Mouse (Mus musculus): Measurements from ENCODE around the gene Steap3.
"Not testable (repeated sequence)": the region's sequence is repeated elsewhere in the genome, so short reads cannot be mapped to it uniquely, and the experiment has no call there.

Gene Steap3

GRCm38 (mm10) chr1:120272605-120273004 lies at the start of gene Steap3:
TSS of gene Steap3 (minus strand) at chr1:120272705.
- no peak for DNase-seq (ENCODE audit: low read depth in 2 of 2, low spot score in 2 of 2)

DNA sequence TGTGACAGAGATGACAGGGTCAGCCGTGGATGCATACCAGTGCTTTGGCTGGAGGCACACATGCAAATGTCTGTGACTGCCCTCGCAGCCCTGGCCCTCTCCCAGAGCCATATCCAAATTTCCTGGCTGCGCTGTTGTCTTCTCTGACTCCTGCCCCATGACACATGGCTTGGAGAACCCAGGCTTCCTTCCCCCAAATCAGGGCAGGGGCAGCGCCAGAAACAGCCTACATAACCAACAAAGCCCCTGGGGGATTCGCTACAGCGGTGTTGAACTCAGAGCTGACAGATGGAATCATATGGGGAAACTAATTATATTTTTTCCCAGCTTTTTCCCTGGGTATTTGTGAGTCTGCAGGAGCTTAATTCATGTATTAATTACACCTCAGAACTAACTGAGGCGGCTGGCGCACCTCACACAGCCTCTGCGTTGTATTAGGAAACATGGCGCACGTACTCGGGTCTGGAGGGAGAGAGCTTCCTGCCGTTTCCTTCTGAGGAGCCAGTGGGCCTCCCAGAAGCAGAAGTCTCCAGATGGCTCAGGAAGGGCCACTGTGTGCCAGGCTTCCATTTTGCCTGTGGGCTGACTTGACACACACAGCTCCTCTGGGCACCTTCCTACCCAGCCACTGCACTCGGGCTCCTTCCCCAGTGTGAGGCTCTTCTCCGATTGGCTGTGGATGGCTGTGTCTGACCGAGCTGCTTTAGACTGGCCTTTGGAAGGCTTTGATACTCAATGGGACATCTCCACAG lies 48.9 kb upstream of the Steap3 start:
- DNase-seq (ENCODE audit: low read depth in 2 of 2, low spot score in 2 of 2), result no peak

DNA sequence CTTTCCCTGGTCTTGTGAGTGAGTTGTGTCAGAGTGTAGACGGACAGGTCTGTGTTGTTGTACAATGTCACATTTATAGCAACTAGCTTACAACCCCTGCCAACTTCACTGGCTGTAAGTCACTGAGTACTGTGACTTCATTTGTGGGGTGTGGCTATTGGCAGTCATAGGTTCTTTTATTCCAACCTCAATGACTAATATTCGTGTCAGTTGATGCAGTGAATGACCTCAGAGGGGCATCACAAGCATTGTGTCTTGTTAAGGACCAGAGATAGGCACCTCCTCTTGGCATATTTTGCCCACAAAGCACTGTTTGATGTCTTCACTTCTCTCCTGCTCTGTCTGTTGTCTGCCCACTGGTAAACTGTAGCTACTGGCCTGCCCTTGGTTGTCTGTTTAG lies 33.3 kb upstream of the Steap3 start:
- DNase-seq (ENCODE audit: low read depth in 2 of 2, low spot score in 2 of 2), result no peak

GRCm38 (mm10) chr1:120296936-120297335 lies 24.4 kb upstream of the Steap3 start:
- no peak for DNase-seq (ENCODE audit: low read depth in 2 of 2, low spot score in 2 of 2)

DNA sequence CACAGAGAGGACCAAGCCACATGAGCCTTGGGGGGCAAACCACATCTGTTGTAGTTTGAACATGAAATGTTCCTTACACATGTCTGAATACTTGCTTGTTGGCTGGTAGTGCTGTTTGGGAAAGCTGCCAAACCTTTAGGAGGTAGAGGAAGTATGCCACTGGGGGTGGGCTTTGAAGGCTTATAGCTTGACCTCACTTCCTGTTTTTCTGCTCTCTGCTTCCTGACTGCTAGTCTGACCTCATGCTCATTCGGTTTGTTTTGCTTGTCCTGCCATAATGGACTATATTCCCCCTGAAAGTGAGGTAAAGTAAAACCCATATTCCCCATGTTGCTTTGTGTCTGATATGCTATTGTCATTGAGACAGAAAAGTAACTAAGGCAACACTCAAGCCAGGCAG lies 21.3 kb upstream of the Steap3 start:
- peak in 1 of 2 experiments; percentile 6 for DNase-seq (ENCODE audit: low read depth in 2 of 2, low spot score in 2 of 2)

GRCm38 (mm10) chr1:120291709-120292108 lies 19.2 kb upstream of the Steap3 start:
- DNase-seq (ENCODE audit: low read depth in 2 of 2, low spot score in 2 of 2), result no peak

DNA sequence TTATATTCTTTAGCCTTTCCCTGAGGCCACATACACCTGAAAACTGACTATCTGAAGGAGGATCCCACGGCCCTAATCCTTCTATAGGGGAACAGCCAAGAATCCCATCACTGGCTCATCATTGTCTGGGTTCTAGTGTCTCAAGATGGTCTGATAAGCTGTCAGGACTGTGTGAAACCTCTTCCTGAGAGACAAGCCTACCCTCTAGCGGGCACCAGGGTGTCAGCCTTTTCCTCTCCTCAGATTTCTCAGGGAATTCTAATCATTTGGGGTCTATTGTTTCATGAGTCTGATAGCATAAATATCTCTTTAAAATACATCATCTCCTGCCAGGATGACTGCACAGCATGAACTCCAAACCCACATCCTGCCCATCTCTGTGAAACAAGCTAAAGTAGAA lies 17.3 kb upstream of the Steap3 start:
- DNase-seq (ENCODE audit: low read depth in 2 of 2, low spot score in 2 of 2), result no peak

GRCm38 (mm10) chr1:120287679-120288078 lies 15.2 kb upstream of the Steap3 start:
- DNase-seq (ENCODE audit: low read depth in 2 of 2, low spot score in 2 of 2), result no peak

DNA sequence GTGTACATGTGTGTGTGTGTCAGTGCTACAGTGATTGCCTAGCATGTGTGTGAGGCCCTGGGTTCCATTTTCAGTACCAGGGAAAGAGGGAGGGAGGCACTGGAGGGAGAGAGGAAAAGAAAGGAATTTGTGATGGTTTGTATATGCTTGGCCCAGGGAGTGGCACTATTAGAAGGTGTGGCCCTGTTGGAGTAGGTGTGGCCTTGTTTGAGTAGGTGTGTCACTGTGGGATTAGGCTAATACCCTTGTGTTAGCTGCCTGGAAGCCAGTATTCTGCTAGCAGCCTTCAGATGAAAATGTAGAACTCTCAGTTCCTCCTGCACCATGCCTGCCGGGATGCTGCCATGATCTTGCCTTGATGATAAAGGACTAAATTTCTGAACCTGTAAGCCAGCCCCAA lies 3.6 kb upstream of the Steap3 start:
- DNase-seq (ENCODE audit: low read depth in 2 of 2, low spot score in 2 of 2), result not testable (repeated sequence)

GRCm38 (mm10) chr1:120275224-120275623 lies 2.7 kb upstream of the Steap3 start:
- DNase-seq (ENCODE audit: low read depth in 2 of 2, low spot score in 2 of 2), result no peak

DNA sequence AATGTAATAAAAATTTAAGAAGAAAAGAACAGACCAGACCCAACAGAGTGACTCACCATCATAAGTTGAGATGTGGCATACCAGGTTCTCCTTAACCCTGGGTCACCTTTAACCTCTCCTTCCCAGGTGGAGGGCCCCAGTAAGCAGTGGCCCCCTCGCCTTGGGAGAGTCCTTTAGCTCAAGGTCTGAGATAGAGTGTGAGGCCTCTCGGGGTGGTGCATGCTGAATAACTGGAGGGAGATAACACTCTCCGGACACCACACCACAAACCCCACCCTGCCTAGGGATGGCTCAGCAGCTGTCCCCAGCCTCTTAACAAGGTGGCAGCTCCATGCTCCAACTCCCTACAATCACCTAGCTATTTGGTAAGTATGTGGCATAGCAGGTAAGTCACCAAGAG lies 1.6 kb downstream of the Steap3 start:
- DNase-seq (ENCODE audit: low read depth in 2 of 2, low spot score in 2 of 2), result no peak

DNA sequence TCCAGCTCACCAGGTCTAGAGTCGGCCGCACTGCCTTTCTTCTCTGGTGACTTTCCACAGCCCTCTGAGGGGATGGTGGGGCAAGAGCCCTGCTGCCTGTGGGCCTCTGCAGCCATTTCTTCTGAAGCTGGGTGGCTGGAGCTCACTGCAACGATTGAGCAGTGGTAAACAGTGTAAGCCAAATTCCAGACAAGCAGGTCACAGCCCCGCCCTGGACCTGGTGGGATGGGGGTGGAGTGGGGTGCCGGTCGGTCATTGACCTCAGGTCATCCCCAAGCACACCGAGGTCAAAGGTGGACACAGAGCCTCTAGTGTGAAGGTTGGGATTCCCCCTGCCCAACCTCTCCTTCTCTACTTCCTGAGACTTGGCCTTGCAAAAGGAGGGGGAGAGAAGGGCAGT lies 2.4 kb downstream of the Steap3 start:
- no peak for DNase-seq (ENCODE audit: low read depth in 2 of 2, low spot score in 2 of 2)

DNA sequence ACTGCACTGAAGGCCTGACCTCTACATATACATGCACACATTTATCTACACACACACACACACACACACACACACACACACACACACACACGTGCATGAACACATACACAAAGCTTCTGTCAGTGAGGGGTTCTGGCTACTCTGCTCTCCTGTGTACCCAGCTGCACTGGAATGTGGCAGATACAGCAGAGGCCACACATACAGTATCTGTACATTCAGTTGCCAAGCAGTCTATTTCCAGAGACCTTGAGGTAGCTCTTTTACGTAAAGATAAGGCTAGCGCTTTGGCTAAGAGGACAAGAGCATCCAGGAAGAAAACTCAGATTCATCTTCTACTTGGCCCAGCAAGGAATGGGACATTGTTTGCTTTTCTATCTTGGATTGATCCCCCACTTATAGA lies 4.9 kb downstream of the Steap3 start:
- DNase-seq (ENCODE audit: low read depth in 2 of 2, low spot score in 2 of 2), result no peak

DNA sequence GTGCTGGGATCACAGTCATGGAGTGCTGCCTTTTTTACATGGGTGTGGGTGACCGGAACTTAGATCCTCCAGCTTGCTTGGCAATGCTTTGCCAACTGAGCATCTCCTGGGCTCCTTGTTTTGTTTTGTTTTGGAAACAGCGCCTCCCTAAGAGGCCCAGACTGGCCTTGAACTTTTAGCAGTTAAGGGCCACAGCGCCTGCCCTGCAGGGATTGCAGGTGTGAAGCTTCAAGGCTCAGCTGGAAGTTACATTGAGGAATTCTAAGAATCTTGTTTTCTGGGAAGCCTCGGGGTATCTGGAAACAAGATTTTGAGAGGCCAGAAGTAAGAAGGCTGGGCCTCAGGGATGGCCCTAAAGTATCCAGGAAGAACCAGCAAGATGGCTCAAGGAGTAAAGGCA lies 6.0 kb downstream of the Steap3 start:
- no peak for DNase-seq (ENCODE audit: low read depth in 2 of 2, low spot score in 2 of 2)

GRCm38 (mm10) chr1:120264861-120265686 lies 7.4 kb downstream of the Steap3 start:
- DNase-seq (ENCODE audit: low read depth in 2 of 2, low spot score in 2 of 2), result peak; percentile 24 to 41

DNA sequence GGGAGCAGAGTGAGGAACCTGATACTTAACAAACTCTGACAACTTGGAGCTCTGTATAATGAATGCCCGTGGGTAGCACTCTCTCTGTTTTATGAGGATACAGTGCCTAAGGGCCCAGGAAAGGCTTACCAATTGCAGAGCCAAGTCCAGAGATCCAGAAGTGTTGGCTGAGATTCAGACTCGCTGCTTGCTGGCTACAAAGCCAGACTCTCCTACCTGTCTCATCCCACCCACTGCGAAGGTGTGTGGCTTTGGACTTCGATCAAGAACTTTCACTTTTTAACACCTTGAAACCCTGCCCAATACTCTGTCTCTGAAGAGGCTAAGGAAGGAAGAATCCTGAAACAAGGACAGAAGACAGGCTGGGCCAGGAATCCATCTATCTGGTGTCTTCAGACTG lies 9.3 kb downstream of the Steap3 start:
- DNase-seq (ENCODE audit: low read depth in 2 of 2, low spot score in 2 of 2), result no peak

- no peak for DNase-seq (ENCODE audit: low read depth in 2 of 2, low spot score in 2 of 2)
These were observed 11.3 kb downstream of the Steap3 start for GRCm38 (mm10) chr1:120261166-120261565.

- no peak for DNase-seq (ENCODE audit: low read depth in 2 of 2, low spot score in 2 of 2)
These were observed 13.3 kb downstream of the Steap3 start for GRCm38 (mm10) chr1:120259249-120259648.

DNA sequence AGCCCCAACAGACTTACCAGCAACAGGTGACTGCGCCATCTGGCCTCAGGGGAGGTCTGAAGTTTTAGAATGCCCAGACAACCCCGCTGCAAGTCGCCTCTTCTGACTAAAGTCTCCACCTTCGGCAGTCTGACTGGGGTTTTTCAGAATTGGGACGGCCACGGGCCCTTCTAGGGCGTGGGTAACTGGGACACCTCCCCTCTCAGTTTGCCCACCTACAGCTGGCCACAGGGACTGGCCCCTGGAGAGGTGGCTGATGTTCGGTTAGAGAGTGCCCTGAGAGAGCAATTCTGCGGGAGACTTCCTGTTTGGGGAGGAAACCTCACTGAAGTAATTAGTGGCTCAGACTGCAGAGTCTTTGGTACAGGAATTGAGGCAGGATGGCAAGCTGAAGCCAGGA lies 13.8 kb downstream of the Steap3 start:
- no peak for DNase-seq (ENCODE audit: low read depth in 2 of 2, low spot score in 2 of 2)

- DNase-seq (ENCODE audit: low read depth in 2 of 2, low spot score in 2 of 2), result no peak
These were observed 14.3 kb downstream of the Steap3 start for GRCm38 (mm10) chr1:120258245-120258644.

DNA sequence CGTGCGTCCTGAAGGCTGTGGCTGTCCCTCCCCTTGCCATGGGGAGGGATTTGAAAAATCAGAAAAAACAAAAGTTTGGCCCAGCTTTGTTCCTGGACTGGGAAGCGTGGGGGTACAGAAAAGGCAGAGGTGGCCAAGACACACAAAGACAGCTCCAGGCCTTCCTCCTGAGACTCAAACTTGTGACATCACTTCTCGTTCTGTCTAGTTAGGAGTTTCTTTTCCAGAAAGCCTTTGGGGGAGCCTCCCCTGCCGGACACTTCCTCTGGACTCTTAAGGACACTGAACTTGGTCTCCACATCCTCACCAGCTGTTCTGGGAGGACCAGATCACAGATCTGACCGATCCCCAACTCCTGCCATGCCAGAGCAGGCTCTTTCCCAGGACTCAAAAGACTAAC lies 18.8 kb downstream of the Steap3 start:
- DNase-seq (ENCODE audit: low read depth in 2 of 2, low spot score in 2 of 2), result no peak

DNA sequence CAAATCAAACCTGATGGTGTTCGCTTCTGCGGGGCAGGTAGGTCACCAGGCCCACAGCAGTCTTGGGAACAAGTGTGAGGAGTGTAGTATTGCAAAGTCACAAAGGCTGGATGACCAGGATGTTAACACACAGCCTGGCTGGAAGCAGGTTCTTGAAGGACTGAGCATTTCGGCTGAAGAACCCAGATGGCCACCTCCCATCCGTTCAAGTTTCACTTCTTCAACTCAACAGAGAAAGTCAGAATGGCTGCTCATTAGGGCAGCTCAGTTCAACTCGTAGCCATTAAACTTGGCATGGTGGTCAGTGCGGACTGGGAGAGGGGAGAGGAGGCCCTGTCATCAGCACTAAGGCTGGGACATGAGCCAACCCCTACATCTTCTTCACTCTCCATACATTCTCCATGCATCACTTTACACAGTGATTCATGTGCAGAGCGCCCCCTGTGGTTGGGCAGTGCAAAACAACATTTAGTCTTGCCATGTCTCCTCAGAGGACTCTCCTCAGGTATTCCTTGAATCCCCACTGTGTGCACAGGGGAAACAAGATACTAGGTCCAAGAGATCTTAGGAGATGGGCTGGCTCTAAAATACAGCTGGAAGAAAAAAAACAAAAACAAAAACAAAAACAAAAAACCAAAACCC lies 19.9 kb downstream of the Steap3 start:
- no peak for DNase-seq (ENCODE audit: low read depth in 2 of 2, low spot score in 2 of 2)
